Mouse (Mus musculus) liver, adult 2 months (tissue): ENCODE results near the gene Aebp2. TPM values are rescaled to one million over a fixed set of nuclear protein-coding genes. Genes with fewer than 3 reads are reported as not detected.
"Not testable (repeated sequence)": the region's sequence is repeated elsewhere in the genome, so short reads cannot be mapped to it uniquely, and the experiment has no call there.

Experiments used
- DNase-seq: peaks from one replicate; pipeline ENCODE4 v3.0.0-alpha.2; 2011; ENCODE audit warnings: low read depth, low spot score; ENCODE audit errors: extremely low read depth
- H3K27ac ChIP-seq: fragments of 200-500 bp; replicated peaks from 2 replicates; pipeline ENCODE4 v1.5.1; 2012; ENCODE audit warnings: low read depth, mild to moderate bottlenecking, control low read depth, inconsistent platforms, low read length; ENCODE audit not compliant: insufficient read depth
- H3K27me3 ChIP-seq: fragments of 200-500 bp; 2 replicates; pipeline ENCODE4 v1.6.1; 2012; ENCODE audit warnings: mild to moderate bottlenecking, moderate library complexity, low read length, inconsistent platforms; ENCODE audit not compliant: control insufficient read depth, insufficient read depth
- H3K36me3 ChIP-seq: fragments of 200-500 bp; 2 replicates; pipeline ENCODE4 v1.6.1; 2012; ENCODE audit warnings: low read length, inconsistent platforms; ENCODE audit not compliant: control insufficient read depth, insufficient read depth
- H3K4me1 ChIP-seq: fragments of 200-500 bp; 2 replicates; pipeline ENCODE4 v1.6.1; 2011; ENCODE audit warnings: low read length; ENCODE audit not compliant: control insufficient read depth, insufficient read depth
- H3K4me3 ChIP-seq: fragments of 200-500 bp; 2 replicates; pipeline ENCODE4 v1.5.1; 2011; ENCODE audit warnings: low read depth, mild to moderate bottlenecking, control low read depth, low read length, moderate library complexity; ENCODE audit not compliant: insufficient read depth
- H3K79me2 ChIP-seq: fragments of 200-500 bp; 2 replicates; pipeline ENCODE4 v1.6.1; 2012; ENCODE audit warnings: inconsistent platforms, mild to moderate bottlenecking, low read length, moderate library complexity; ENCODE audit not compliant: control insufficient read depth, insufficient read depth
- H3K9ac ChIP-seq: fragments of 200-500 bp; 2 replicates; pipeline ENCODE4 v1.6.1; 2012; ENCODE audit warnings: low read depth, mild to moderate bottlenecking, control low read depth, inconsistent platforms, low read length
- CTCF ChIP-seq: fragments of 200-500 bp; IDR thresholded peaks from 2 replicates; pipeline ENCODE4 v1.5.1; 2011; ENCODE audit warnings: low read depth, low read length, control low read depth
- POLR2A ChIP-seq: fragments of 200-500 bp; IDR thresholded peaks from 2 replicates; pipeline ENCODE4 v1.6.1; 2011; ENCODE audit warnings: low read length, control low read depth; ENCODE audit not compliant: insufficient read depth; ENCODE audit errors: extremely low read depth
- WGBS: fragments of 180-500 bp; shearing (Covaris S2); methylation state at CpG from one replicate; pipeline ENCODE4 v1.1.7; 2018; 5-methylcytosine and 5-hydroxymethylcytosine counted together
- polyA plus RNA-seq: library from polyadenylated mRNA; depleted of rRNA; stranded (reverse); fragments of >200 nt; gene quantifications from 2 replicates; pipeline ENCODE4 v1.2.3, GENCODE M21; 2012
- total RNA-seq: library from RNA; depleted of rRNA; stranded (reverse); fragments of >200 nt; gene quantifications from 2 replicates; pipeline ENCODE4 v1.2.3, GENCODE M21; 2014

The Aebp2 gene
- total and polyA plus RNA-seq, 2 experiments: 10.0 to 13.5 TPM

- Histone ChIP-seq H3K27ac (no peak overlapping the region), H3K79me2 (no peaks in the 10 kb centered on the region), H3K9ac (no peak overlapping the region), H3K36me3 (peaks cover 38% of the 10 kb centered on the region), H3K27me3 (no peaks in the 10 kb centered on the region), H3K4me3 (no peak overlapping the region), H3K4me1 (no peaks in the 10 kb centered on the region)
- TF ChIP-seq POLR2A: no peak
- no peak for TF ChIP-seq CTCF
- DNase-seq: no peak
- WGBS: 85% methylated on average over 4 of the region's 4 CpGs
Measured at GRCm38 (mm10) chr6:140580170-140580569, 42.3 kb upstream of the Aebp2 start.

GRCm38 (mm10) chr6:140586714-140587259 is 35.7 kb upstream of the Aebp2 start:
- H3K27ac ChIP-seq: no peak overlapping the region
- 87% methylated on average over 8 of the region's 8 CpGs for WGBS
- no peaks in the 10 kb centered on the region for H3K79me2 ChIP-seq
- no peak for DNase-seq
- H3K27me3 ChIP-seq: no peaks in the 10 kb centered on the region
- no peak overlapping the region for H3K4me3 ChIP-seq
- no peak overlapping the region for H3K9ac ChIP-seq
- H3K36me3 ChIP-seq: peaks cover 52% of the 10 kb centered on the region
- TF ChIP-seq CTCF (no peak), POLR2A (no peak)
- H3K4me1 ChIP-seq: no peaks in the 10 kb centered on the region

GRCm38 (mm10) chr6:140591331-140591730 is 31.1 kb upstream of the Aebp2 start:
- Histone ChIP-seq H3K4me3 (no peak overlapping the region), H3K79me2 (no peaks in the 10 kb centered on the region), H3K27ac (no peak overlapping the region), H3K9ac (no peak overlapping the region), H3K36me3 (peaks cover 33% of the 10 kb centered on the region), H3K27me3 (no peaks in the 10 kb centered on the region), H3K4me1 (peaks cover 8% of the 10 kb centered on the region)
- no peak for TF ChIP-seq CTCF
- no peak for TF ChIP-seq POLR2A
- WGBS: 96% methylated on average over 5 of the region's 5 CpGs
- DNase-seq: no peak

- DNase-seq: no peak
- Histone ChIP-seq H3K79me2 (no peaks in the 10 kb centered on the region), H3K4me3 (no peak overlapping the region), H3K27me3 (no peaks in the 10 kb centered on the region), H3K4me1 (peaks cover 8% of the 10 kb centered on the region), H3K36me3 (peaks cover 24% of the 10 kb centered on the region), H3K27ac (no peak overlapping the region), H3K9ac (no peak overlapping the region)
- TF ChIP-seq CTCF: no peak
- no peak for TF ChIP-seq POLR2A
- 42% methylated on average over 8 of the region's 8 CpGs for WGBS
Measured at GRCm38 (mm10) chr6:140592713-140593112, 29.8 kb upstream of the Aebp2 start.

GRCm38 (mm10) chr6:140593420-140594170 is 28.9 kb upstream of the Aebp2 start:
- WGBS: 33% methylated on average over 17 of the region's 17 CpGs
- Histone ChIP-seq H3K36me3 (peaks cover 20% of the 10 kb centered on the region), H3K9ac (no peak overlapping the region), H3K79me2 (no peaks in the 10 kb centered on the region), H3K27ac (peak overlapping the region; percentile 42), H3K4me3 (no peak overlapping the region), H3K4me1 (peaks cover 8% of the 10 kb centered on the region), H3K27me3 (no peaks in the 10 kb centered on the region)
- TF ChIP-seq CTCF (no peak), POLR2A (no peak)
- peak; percentile 86 for DNase-seq

GRCm38 (mm10) chr6:140595551-140595950 is 26.9 kb upstream of the Aebp2 start:
- not testable (repeated sequence) for DNase-seq, H3K9ac ChIP-seq, H3K27me3 ChIP-seq, H3K27ac ChIP-seq, H3K4me3 ChIP-seq, H3K4me1 ChIP-seq, H3K79me2 ChIP-seq
- peaks cover 16% of the 10 kb centered on the region for H3K36me3 ChIP-seq
- WGBS: 95% methylated on average over 6 of the region's 6 CpGs
